Mouse (Mus musculus) heart, postnatal 25 days (tissue): ENCODE data around the gene Gm14781. TPM values are rescaled to one million over a fixed set of nuclear protein-coding genes. Genes with fewer than 3 reads are reported as not detected.
"Not testable (repeated sequence)": the region's sequence is repeated elsewhere in the genome, so short reads cannot be mapped to it uniquely, and the experiment has no call there.

ENCODE experiments used
- DNase-seq: peaks from one replicate; pipeline ENCODE4 v3.0.0; 2022; ENCODE audit warnings: low spot score
- intact Hi-C: fragments of 180-260 bp; cut with DNase I; formaldehyde crosslinking; loops from one replicate; pipeline ENCODE4 v1.15.1; 2025
- total RNA-seq, 2 experiments: library from RNA; stranded (reverse); gene quantifications; 2 replicates each; pipeline ENCODE4 v1.2.3; 2021

The Gm14781 gene
- total RNA-seq: not detected

GRCm38 (mm10) chrX:91631894-91632293 lies at the start of gene Gm14781:
Gene Gm14781 (plus strand): TSS chrX:91632194.
- intact Hi-C loops, DNase-seq: not testable (repeated sequence)

GRCm38 (mm10) chrX:91654964-91655575 lies 23.1 kb downstream of the Gm14781 start:
- intact Hi-C loops: loop anchor here (5.0 kb wide), 1 partner anchor 102 kb away; no protein-coding TSS in a partner anchor
- DNase-seq: not testable (repeated sequence)

Other genes with a start within 250 kb of the Gm14781 start
- not detected for gene Gm5072, start 239.7 kb upstream of the Gm14781 start, total RNA-seq
- gene Gm8914, start 152.1 kb upstream of the Gm14781 start, total RNA-seq: not detected
- gene 1700084M14Rik, start 56.3 kb upstream of the Gm14781 start, total RNA-seq: not detected
- gene Mageb5, start 150.8 kb downstream of the Gm14781 start, total RNA-seq: not detected